Mouse (Mus musculus) limb, embryonic 12.5 days (tissue): Measurements from ENCODE around the gene Serhl. TPM values are rescaled to one million over a fixed set of nuclear protein-coding genes. Genes with fewer than 3 reads are reported as not detected.
"Not testable (repeated sequence)": the region's sequence is repeated elsewhere in the genome, so short reads cannot be mapped to it uniquely, and the experiment has no call there.

Experiments used
- ATAC-seq: fragments of 200-750 bp; cut with Nextera tagmentation; 2 replicates; pipeline ENCODE4 v1.8.0; 2017; ENCODE audit warnings: low read depth, moderate TSS enrichment; ENCODE audit not compliant: insufficient number of reproducible peaks, insufficient read depth, low FRiP score, low TSS enrichment
- H3K27ac ChIP-seq: fragments of 300-500 bp; sonication (generic); 2 replicates; pipeline ENCODE4 v1.5.1; 2016; ENCODE audit warnings: mild to moderate bottlenecking, moderate library complexity
- H3K27me3 ChIP-seq: fragments of 300-500 bp; sonication (generic); 2 replicates; pipeline ENCODE4 v1.6.1; 2016; ENCODE audit warnings: mild to moderate bottlenecking, moderate library complexity
- H3K36me3 ChIP-seq: fragments of 300-500 bp; sonication (generic); 2 replicates; pipeline ENCODE4 v1.6.1; 2016; ENCODE audit warnings: mild to moderate bottlenecking, moderate library complexity
- H3K4me1 ChIP-seq: fragments of 300-500 bp; sonication (generic); replicated peaks from 2 replicates; pipeline ENCODE4 v1.6.1; 2016
- H3K4me2 ChIP-seq: fragments of 300-500 bp; sonication (generic); 2 replicates; pipeline ENCODE4 v1.6.1; 2016; ENCODE audit warnings: mild to moderate bottlenecking, moderate library complexity
- H3K4me3 ChIP-seq: fragments of 300-500 bp; sonication (generic); replicated peaks from 2 replicates; pipeline ENCODE4 v1.5.1; 2016; ENCODE audit warnings: mild to moderate bottlenecking
- H3K9ac ChIP-seq: fragments of 300-500 bp; sonication (generic); replicated peaks from 2 replicates; pipeline ENCODE4 v1.6.1; 2016; ENCODE audit warnings: mild to moderate bottlenecking, moderate library complexity
- H3K9me3 ChIP-seq: fragments of 300-500 bp; sonication (generic); 2 replicates; pipeline ENCODE4 v1.6.1; 2016; ENCODE audit warnings: mild to moderate bottlenecking, moderate library complexity
- WGBS: fragments of 180-500 bp; shearing (Covaris S2); methylation state at CpG from one replicate; pipeline ENCODE4 v1.1.7; 2016; 5-methylcytosine and 5-hydroxymethylcytosine counted together
- polyA plus RNA-seq: library from polyadenylated mRNA; unstranded; fragments of >200 nt; fragmentation: Nextera tagmentation; extraction: Ambion mirVana; gene quantifications from 2 replicates; pipeline ENCODE4 v1.2.1, GENCODE M21; 2016

Serhl gene
- polyA plus RNA-seq, 1 experiment from 2014 or later, result 61.3 TPM

GRCm38 (mm10) chr15:83057533-83057932 lies 31.8 kb upstream of the Serhl start:
- ATAC-seq, result no peak
- Histone ChIP-seq H3K4me1 (peaks cover 30% of the 10 kb centered on the region), H3K27ac (no peak overlapping the region), H3K9ac (no peak overlapping the region), H3K9me3 (no peaks in the 10 kb centered on the region), H3K4me2 (no peak overlapping the region), H3K36me3 (no peaks in the 10 kb centered on the region), H3K4me3 (no peak overlapping the region), H3K27me3 (peaks cover 19% of the 10 kb centered on the region)
- WGBS, result 72% methylated on average over 8 of the region's 8 CpGs

GRCm38 (mm10) chr15:83059233-83059660 lies 30.1 kb upstream of the Serhl start:
- Histone ChIP-seq H3K9ac (no peak overlapping the region), H3K4me2 (no peak overlapping the region), H3K4me3 (no peak overlapping the region), H3K9me3 (no peaks in the 10 kb centered on the region), H3K36me3 (no peaks in the 10 kb centered on the region), H3K27me3 (peaks cover 19% of the 10 kb centered on the region), H3K27ac (no peak overlapping the region), H3K4me1 (peaks cover 24% of the 10 kb centered on the region)
- WGBS, result 61% methylated on average over 5 of the region's 5 CpGs
- ATAC-seq, result no peak

DNA sequence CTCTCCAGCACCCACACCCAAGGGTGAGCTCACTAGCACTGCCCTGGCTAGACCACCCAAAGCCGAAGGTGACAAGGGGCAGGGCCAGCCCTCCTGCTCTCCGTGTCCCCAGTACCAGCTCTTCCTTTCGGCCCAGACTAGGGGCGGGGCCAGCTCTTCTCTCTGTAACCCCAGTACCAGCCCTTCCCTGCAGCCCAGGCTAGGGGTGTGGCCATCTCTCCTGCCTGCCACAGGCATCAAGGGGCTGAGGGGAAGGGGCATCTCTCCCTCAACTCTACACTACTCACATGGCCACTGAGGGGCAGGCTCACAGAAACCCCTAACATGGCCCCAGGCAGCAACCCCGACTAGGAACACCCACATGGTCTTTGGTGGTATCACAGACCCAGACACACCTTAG lies 27.6 kb upstream of the Serhl start:
- Histone ChIP-seq H3K9ac (no peak overlapping the region), H3K4me1 (peaks cover 16% of the 10 kb centered on the region), H3K27me3 (peaks cover 7% of the 10 kb centered on the region), H3K27ac (no peak overlapping the region), H3K36me3 (no peaks in the 10 kb centered on the region), H3K4me3 (no peak overlapping the region), H3K4me2 (no peak overlapping the region), H3K9me3 (no peaks in the 10 kb centered on the region)
- WGBS, result 7% methylated on average over 5 of the region's 5 CpGs
- peak; percentile 76 for ATAC-seq

- H3K27ac ChIP-seq, H3K4me3 ChIP-seq, H3K27me3 ChIP-seq, H3K36me3 ChIP-seq, H3K4me1 ChIP-seq, H3K9ac ChIP-seq, ATAC-seq, H3K4me2 ChIP-seq, H3K9me3 ChIP-seq: not testable (repeated sequence)
- 95% methylated on average over 2 of the region's 2 CpGs for WGBS
Observed at GRCm38 (mm10) chr15:83062582-83062981, 26.7 kb upstream of the Serhl start.

DNA sequence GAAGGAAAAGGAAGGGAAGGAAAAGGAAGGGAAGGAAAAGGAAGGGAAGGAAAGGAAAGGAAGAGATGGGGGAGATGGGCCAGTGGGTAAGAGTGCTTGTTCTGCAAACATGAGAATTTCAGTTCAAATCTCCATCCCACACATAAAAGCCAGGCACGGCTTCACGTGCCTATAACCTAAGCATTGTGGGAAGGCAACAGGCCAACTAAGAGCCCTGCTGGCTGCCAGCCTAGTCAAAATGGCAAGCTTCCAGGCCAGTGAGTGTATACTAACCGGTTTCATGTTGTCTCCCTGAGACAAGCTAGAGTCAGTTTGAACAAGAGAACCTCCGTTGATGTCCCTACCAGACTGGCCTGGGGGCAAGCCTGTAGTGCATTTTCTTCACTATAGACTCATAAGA lies 23.8 kb upstream of the Serhl start:
- Histone ChIP-seq H3K4me3 (no peak overlapping the region), H3K4me1 (peaks cover 5% of the 10 kb centered on the region; the same call in 1 of the 2 replicates), H3K27me3 (no peaks in the 10 kb centered on the region), H3K36me3 (no peaks in the 10 kb centered on the region), H3K9ac (no peak overlapping the region), H3K4me2 (no peak overlapping the region), H3K9me3 (no peaks in the 10 kb centered on the region), H3K27ac (no peak overlapping the region)
- WGBS, result 81% methylated on average over 4 of the region's 4 CpGs
- no peak for ATAC-seq

- no peak for ATAC-seq
- H3K9ac ChIP-seq, result no peak overlapping the region
- H3K4me3 ChIP-seq, result no peak overlapping the region
- 96% methylated on average over 5 of the region's 5 CpGs for WGBS
- H3K9me3 ChIP-seq, result peaks cover 5% of the 10 kb centered on the region
- H3K4me1 ChIP-seq, result no peaks in the 10 kb centered on the region
- H3K4me2 ChIP-seq, result no peak overlapping the region
- no peaks in the 10 kb centered on the region for H3K27me3 ChIP-seq
- no peak overlapping the region for H3K27ac ChIP-seq
- no peaks in the 10 kb centered on the region for H3K36me3 ChIP-seq
Observed at GRCm38 (mm10) chr15:83068270-83068669, 21.0 kb upstream of the Serhl start.

DNA sequence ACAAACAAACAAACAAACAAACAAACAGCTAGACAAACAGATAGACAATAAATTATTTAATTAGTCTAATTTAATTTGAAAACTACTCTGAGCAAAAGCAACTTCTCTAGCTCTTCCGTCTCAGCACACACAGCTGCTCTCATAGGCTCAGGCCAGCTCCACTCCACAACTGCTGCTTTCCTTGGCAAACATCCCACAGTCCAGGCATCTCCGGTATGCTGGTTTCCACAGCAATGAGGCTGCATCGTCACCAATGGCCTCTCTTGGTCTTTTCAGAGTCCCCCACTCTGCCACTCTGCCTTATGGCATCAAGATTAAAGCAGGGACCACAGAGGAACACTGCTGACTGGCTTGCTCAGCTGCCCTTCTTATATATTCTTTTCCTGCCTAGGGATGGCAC lies 18.4 kb upstream of the Serhl start:
- Histone ChIP-seq H3K4me3 (no peak overlapping the region), H3K4me2 (no peak overlapping the region), H3K27ac (no peak overlapping the region), H3K27me3 (no peaks in the 10 kb centered on the region), H3K9me3 (peaks cover 5% of the 10 kb centered on the region), H3K9ac (no peak overlapping the region), H3K4me1 (no peaks in the 10 kb centered on the region), H3K36me3 (no peaks in the 10 kb centered on the region)
- no peak for ATAC-seq
- WGBS, result 66% methylated on average over 3 of the region's 3 CpGs

GRCm38 (mm10) chr15:83071752-83072151 lies 17.6 kb upstream of the Serhl start:
- Histone ChIP-seq H3K27ac (no peak overlapping the region), H3K36me3 (no peaks in the 10 kb centered on the region), H3K4me2 (no peak overlapping the region), H3K4me1 (no peaks in the 10 kb centered on the region), H3K4me3 (no peak overlapping the region), H3K9me3 (peaks cover 5% of the 10 kb centered on the region), H3K9ac (no peak overlapping the region), H3K27me3 (peaks cover 8% of the 10 kb centered on the region)
- WGBS, result 88% methylated on average over 5 of the region's 5 CpGs
- ATAC-seq, result no peak

- H3K9me3 ChIP-seq, result peaks cover 5% of the 10 kb centered on the region
- no peak overlapping the region for H3K27ac ChIP-seq
- 86% methylated on average over 4 of the region's 4 CpGs for WGBS
- peaks cover 12% of the 10 kb centered on the region for H3K27me3 ChIP-seq
- H3K4me3 ChIP-seq, result no peak overlapping the region
- H3K36me3 ChIP-seq, result no peaks in the 10 kb centered on the region
- ATAC-seq, result no peak
- H3K4me1 ChIP-seq, result no peaks in the 10 kb centered on the region
- H3K9ac ChIP-seq, result no peak overlapping the region
- no peak overlapping the region for H3K4me2 ChIP-seq
Observed at GRCm38 (mm10) chr15:83074179-83074578, 15.1 kb upstream of the Serhl start.

- Histone ChIP-seq H3K9ac (no peak overlapping the region), H3K27me3 (peaks cover 12% of the 10 kb centered on the region), H3K4me3 (no peak overlapping the region), H3K4me1 (no peaks in the 10 kb centered on the region), H3K27ac (no peak overlapping the region), H3K4me2 (no peak overlapping the region), H3K36me3 (no peaks in the 10 kb centered on the region), H3K9me3 (peaks cover 5% of the 10 kb centered on the region)
- ATAC-seq, result no peak
- WGBS, result 62% methylated on average over 27 of the region's 27 CpGs
Observed at GRCm38 (mm10) chr15:83075607-83076525, 13.4 kb upstream of the Serhl start.

DNA sequence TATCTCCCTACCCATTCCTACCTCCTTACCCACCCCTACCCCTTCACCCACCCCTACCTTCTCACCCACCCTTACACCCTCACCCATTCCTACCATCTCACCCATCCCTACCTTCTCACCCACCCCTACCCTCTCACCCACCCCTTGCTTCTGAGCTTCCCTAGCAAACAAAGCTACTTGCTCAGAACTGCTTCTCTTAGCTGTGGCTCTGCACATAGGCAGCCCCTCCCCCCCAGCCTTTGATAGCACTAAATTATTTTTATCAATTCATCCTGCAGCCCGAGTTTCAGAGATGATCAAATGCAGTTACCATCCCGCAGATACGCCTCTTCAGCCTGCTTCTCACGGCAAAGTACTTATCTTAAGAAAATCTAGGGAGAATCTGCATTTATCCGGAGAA lies 5.8 kb upstream of the Serhl start:
- no peak overlapping the region for H3K9ac ChIP-seq
- WGBS, result 76% methylated on average over 5 of the region's 5 CpGs
- H3K4me2 ChIP-seq, result no peak overlapping the region
- peaks cover 18% of the 10 kb centered on the region for H3K4me1 ChIP-seq
- H3K4me3 ChIP-seq, result no peak overlapping the region
- no peak for ATAC-seq
- no peak overlapping the region for H3K27ac ChIP-seq
- H3K27me3 ChIP-seq, result peaks cover 30% of the 10 kb centered on the region
- no peaks in the 10 kb centered on the region for H3K9me3 ChIP-seq
- no peaks in the 10 kb centered on the region for H3K36me3 ChIP-seq
